ENCODE assay signal across 8 mouse cellular contexts in the genomic region with DNA sequence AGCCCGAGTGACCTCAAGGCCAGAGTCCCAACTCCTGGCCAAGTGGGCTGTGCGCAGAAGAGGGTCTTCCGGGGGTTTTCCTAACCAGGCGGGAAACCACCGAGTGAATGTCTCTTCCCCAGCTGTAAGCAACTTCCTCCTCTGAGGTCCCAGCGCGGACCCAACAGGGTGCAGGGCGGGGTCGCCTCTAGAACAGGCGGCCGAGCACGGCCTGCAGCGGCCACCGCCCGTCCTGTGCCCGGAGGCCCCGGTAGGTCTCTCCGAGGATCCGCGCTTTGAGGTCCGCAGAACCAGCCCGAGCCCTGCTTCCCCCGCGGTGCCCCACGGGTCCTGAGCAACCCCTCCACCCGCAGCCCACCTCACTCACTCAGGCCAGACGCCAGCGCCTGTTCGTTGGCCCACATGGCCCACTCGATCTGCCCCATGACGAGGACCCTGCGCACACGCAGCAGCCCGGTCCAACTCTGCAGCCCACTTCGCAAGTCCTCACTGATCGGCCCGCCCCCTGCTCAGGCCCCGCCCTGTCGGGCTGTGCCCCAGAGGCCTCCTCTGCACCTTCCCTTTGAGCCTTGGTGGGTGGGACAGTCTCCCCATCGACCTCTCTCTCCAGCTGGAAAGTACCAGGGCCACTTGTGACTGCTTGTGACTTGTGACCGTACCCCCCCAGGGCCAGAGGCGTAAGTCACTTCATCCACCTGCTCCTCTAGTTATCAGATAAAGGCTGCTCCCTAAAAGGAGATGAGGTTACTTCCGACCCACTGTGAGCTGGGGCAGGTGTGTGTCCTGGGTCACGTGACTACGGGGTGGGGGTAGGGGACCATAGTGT. TPM values are rescaled to one million over a fixed set of nuclear protein-coding genes. Genes with fewer than 3 reads are reported as not detected.
A peak's percentile ranks its signal among the peaks of the same experiment; 100 is the strongest.
DNase-seq lines count a peak whose midpoint lies in the region; ATAC-seq and TF ChIP-seq lines count a peak whose summit lies in the region.

A gene (minus strand): TSS at position 488 of the 826 bp plus-strand sequence.

- peaks cover 24% of the 10 kb centered on the region for H3K36me3 ChIP-seq in erythroblast, embryonic 14.5 days (ENCODE audit: control insufficient read depth)
- H3K36me3 ChIP-seq in heart, embryonic 16.5 days (ENCODE audit: control insufficient read depth, insufficient read depth): peaks cover 19% of the 10 kb centered on the region
- H3K36me3 ChIP-seq in small intestine, adult 2 months (ENCODE audit: control insufficient read depth, insufficient read depth, low read length): peaks cover 10% of the 10 kb centered on the region

- peak; percentile 87 for ATAC-seq in heart, embryonic 16.5 days (replicated peaks; ENCODE audit: extremely low read depth, insufficient read depth, low FRiP score)
- ATAC-seq in megakaryocyte, adult 5-6 weeks (ENCODE audit: poor library complexity, severe bottlenecking): peak; percentile 56

- peaks cover 5% of the 10 kb centered on the region for H3K9me3 ChIP-seq in erythroblast, embryonic 14.5 days (ENCODE audit: control insufficient read depth, low read length)
- peaks cover 3% of the 10 kb centered on the region for H3K9me3 ChIP-seq in heart, embryonic 16.5 days (replicated peaks; ENCODE audit: control insufficient read depth, low read length)

- peak within 1 kb of the TSS; percentile 79 for H3K4me2 ChIP-seq in heart, embryonic 16.5 days (ENCODE audit: low read depth, low read length)

- H3K4me1 ChIP-seq in erythroblast, embryonic 14.5 days (ENCODE audit: control insufficient read depth): peaks cover 22% of the 10 kb centered on the region
- peaks cover 14% of the 10 kb centered on the region for H3K4me1 ChIP-seq in heart, embryonic 16.5 days (ENCODE audit: control insufficient read depth, insufficient read depth, low read length)
- peaks cover 15% of the 10 kb centered on the region for H3K4me1 ChIP-seq in small intestine, adult 2 months (ENCODE audit: control insufficient read depth, insufficient read depth, insufficient read length, low read length)

- peaks cover 20% of the 10 kb centered on the region for H3K27me3 ChIP-seq in erythroblast, embryonic 14.5 days (ENCODE audit: control insufficient read depth)
- no peaks in the 10 kb centered on the region for H3K27me3 ChIP-seq in heart, embryonic 16.5 days (ENCODE audit: control insufficient read depth, insufficient read depth, low read length)
- no peaks in the 10 kb centered on the region for H3K27me3 ChIP-seq in small intestine, adult 2 months (ENCODE audit: control insufficient read depth, insufficient read depth, low read length)

- peak within 1 kb of the TSS; percentile 83 for H3K9ac ChIP-seq in heart, embryonic 16.5 days (ENCODE audit: low read length)

- 3% methylated on average over 44 of the region's 45 CpGs for WGBS in heart, embryonic 16.5 days
- 2% methylated on average over 45 of the region's 45 CpGs for WGBS in small intestine, adult 2 months

- no peak for TF ChIP-seq CTCF in small intestine, adult 2 months (IDR thresholded peaks at IDR 0.05; ENCODE audit: extremely low read depth, insufficient read length, insufficient replicate concordance, low read depth, low read length)

- H3K27ac ChIP-seq in heart, embryonic 16.5 days (ENCODE audit: low read length): peak within 1 kb of the TSS; percentile 78
- peak within 1 kb of the TSS; percentile 85 for H3K27ac ChIP-seq in small intestine, adult 2 months (ENCODE audit: insufficient read depth, low read depth, low read length)

- TF ChIP-seq POLR2A in small intestine, adult 2 months (IDR thresholded peaks at IDR 0.05; ENCODE audit: low read depth, low read length): peak; percentile 29

- DNase-seq in 3134 (ENCODE audit: extremely low read depth, insufficient read length, low spot score): peak; percentile 29
- peak; percentile 80 for DNase-seq in T-cell, adult 2 months (ENCODE audit: low spot score)
- peak; percentile 85 to 92 for DNase-seq in kidney, postnatal 25 days
- no peak for DNase-seq in MN1 (ENCODE audit: low spot score)

- peak within 1 kb of the TSS; percentile 60 for H3K4me3 ChIP-seq in erythroblast, embryonic 14.5 days (replicated peaks)
- peak within 1 kb of the TSS; percentile 67 for H3K4me3 ChIP-seq in heart, embryonic 16.5 days (ENCODE audit: low read length)
- peak within 1 kb of the TSS; percentile 93 for H3K4me3 ChIP-seq in small intestine, adult 2 months (ENCODE audit: low read depth, low read length)

RNA-seq across cellular contexts. Expression of the gene that starts here (rescaled TPM):
- 5.9 and 9.0 TPM in 2 replicates for polyA plus RNA-seq in erythroblast, embryonic 14.5 days (2012)
- polyA plus RNA-seq in heart, embryonic 16.5 days (2015; fragmentation: Nextera tagmentation; extraction: Ambion mirVana): 170 and 202 TPM in 2 replicates
- total RNA-seq in megakaryocyte, adult 5-6 weeks (2015): 547 and 634 TPM in 2 replicates
- total RNA-seq in megakaryocyte, adult 5-6 weeks (2017): 285 and 337 TPM in 2 replicates
- polyA plus RNA-seq in small intestine, adult 2 months (2012; rRNA removed): 127 and 242 TPM in 2 replicates

Comparison
In these comparisons a context has a peak if more than half of its experiments do, and no peak if none do; other contexts are left out.
1. RNA of the gene that starts here (polyA plus RNA-seq): 127 to 242 TPM in small intestine, adult 2 months and 170 to 202 TPM in heart, embryonic 16.5 days; 5.9 to 9.0 TPM in erythroblast, embryonic 14.5 days; every median in the first group is over 10 times any median in the second.
2. Peak in every context shown above with its lines, with median percentiles within 50 percentile points of each other: H3K4me3 ChIP-seq.